Mouse (Mus musculus) effector memory CD4-positive, alpha-beta T cell, adult 7 months (primary cell): ENCODE results near the gene Armh4. TPM values are rescaled to one million over a fixed set of nuclear protein-coding genes. Genes with fewer than 3 reads are reported as not detected.

Experiments used
- polyA plus RNA-seq: library from polyadenylated mRNA; unstranded; fragments of 100-300 nt; shearing (Covaris generic); gene quantifications from one replicate; pipeline ENCODE4 v1.2.1, GENCODE M21; 2017

Gene Armh4
- polyA plus RNA-seq: not detected

DNA sequence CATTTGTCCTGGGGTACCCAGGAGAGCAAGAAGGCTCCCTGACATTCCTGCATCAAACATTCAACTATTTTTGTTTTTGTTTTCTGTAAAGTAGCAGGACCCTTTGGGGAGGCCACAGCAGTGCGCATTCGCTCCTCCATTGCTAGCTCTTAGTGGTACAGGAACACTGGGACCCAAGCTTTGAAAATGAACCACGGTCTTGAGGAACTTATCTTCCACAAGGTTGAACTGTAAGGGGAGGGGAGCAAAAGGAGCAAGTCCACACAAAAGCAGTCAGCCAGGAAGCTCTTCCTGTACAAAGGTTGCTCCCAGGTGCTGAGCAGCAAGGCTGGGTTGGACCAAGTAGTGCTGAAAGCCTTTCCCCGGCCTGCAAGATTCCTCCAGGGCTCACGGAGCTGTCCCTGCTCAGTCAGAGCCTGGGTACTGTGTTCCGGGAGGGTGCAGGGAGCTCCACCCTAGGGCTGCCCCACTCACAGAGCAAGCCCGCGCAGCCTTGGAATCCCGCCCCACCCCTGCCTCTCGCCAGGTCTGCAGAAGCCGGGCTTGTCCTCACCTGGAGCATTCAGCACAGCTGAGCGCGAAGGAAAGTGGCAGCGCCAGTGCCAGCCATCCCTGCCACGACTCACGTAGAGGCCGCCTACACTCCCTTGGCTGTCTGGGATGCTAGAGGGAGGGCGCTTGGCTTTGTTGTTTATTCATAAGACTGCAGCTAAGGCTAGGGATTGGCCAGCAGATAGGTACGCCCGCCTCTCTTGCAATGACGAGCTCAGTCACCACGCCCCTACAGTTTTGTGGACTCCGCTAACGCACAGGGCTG, at the start of gene Armh4:
TSS of gene Armh4 (minus strand) at position 669 of the 817 bp plus-strand sequence.

Other genes with a start within 250 kb of the Armh4 start
- not detected for gene Olfr722, start 118.6 kb upstream of the Armh4 start, polyA plus RNA-seq
- gene Olfr723, start 148.4 kb upstream of the Armh4 start, polyA plus RNA-seq: not detected
- not detected for gene Olfr724, start 179.9 kb upstream of the Armh4 start, polyA plus RNA-seq